Mouse (Mus musculus) cerebellum, adult 18-20 months (tissue): ENCODE results near the gene Aldh4a1.

Experiments used
- DNase-seq, 2 experiments: peaks; one replicate each; pipeline ENCODE4 v3.0.0; 2021

Aldh4a1 gene

DNA sequence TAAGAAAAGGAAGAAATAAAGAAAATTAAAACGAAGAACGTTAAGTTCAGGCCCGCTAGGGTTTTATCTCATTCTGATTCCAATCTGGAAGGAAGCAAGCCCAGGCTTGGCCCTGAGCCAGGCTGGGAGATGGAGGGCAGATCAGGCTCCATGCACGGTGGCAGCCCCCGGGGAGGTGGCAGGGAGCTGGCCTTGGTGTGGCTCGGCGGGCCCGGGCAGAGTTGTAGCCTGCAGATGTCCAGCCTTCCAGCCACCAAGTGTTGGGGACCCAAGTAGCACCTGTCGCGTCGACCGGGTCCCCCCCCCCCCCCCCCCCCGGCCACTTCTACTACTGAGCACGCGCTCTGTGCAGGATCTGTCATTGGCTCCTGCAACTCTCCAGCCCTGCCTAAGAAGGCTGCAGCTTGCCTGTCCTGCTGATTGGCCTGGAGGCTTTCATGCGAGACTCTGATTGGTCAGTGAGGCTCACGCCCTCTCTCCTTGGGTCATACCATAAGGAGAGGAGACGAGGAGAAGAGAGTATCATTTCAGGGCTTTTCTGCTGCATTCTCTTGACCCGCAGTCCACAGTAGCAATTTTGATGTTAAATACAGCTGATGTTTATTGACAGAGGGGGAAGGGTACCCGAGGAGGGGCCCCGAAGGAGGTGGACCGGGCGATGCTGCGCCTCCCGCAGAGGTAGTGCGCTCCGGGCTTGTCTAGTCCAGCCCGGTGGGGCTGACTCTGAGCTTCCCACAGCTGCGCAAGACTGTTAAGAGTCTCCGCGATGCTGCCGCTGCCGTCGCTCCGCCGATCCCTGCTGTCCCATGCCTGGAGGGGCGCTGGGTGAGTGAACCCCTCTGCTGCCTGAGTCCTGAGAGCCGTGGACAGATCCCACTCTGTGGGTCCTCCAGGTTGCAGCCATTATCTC is at the start of gene Aldh4a1:
Gene Aldh4a1 (plus strand): TSS at position 494 of the 910 bp plus-strand sequence.
- DNase-seq: peak; percentile 88 to 96

DNA sequence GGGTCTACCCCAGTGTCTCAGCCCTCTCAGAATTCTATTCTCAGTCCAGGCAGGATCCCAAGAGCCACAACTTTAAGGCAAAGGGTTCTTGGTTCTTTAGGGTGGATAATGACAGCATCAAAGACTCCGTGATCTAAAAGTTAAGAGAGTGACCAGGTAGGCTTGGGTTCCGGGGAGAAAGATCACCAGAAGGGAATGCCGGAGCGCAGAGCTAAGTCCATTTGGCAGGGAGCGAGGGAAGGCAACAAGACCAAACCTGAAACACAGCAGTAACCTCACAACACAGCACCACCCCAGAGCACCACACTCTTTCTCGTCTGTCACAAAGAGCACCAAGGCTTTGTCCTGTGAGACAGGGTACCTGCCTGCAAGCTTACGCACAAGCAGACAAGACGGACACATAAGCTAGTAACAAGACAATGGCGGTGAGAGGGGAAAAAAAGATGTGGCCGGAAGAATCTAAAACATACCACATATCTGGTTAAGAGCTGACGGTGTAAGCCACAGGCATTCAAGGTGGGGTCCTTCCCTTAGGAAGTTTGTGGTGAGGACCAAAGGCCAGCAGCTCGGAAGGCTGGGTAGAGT is 49.6 kb upstream of the Aldh4a1 start:
- peak in 1 of 2 experiments; percentile 21 for DNase-seq

DNA sequence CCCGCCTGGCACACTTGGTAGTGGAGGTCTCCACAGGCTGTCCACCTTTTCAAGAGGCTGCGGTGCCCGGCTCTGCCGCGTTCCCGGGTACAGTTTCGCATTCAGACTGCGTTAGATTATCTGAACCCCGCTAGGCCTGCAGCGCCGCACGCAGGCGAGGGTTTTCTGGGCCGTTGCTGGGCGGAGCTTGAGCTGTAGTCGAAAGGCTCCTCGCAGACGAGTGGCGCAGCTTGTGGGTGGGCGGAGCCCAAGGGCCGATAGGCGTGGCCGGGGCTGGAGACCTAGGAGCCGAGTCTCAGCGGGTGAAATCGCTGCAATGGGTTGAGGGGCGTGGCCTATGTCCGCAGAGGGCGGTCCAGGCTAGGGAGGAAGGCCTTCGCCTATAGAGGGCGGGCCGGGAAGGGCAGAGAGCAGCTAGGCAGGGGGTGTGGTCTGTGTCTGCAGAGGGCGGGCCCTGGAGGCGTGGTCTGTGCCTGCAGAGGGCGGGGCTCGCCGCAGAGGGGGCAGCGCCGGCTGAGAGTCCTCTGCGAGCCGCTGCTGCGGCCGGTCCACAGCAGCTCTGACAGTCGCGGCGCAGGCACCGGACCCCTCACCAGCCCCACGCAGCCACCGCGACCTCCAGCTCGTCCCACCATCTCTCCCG is 48.4 kb upstream of the Aldh4a1 start:
- peak; percentile 99 to 100 for DNase-seq

DNA sequence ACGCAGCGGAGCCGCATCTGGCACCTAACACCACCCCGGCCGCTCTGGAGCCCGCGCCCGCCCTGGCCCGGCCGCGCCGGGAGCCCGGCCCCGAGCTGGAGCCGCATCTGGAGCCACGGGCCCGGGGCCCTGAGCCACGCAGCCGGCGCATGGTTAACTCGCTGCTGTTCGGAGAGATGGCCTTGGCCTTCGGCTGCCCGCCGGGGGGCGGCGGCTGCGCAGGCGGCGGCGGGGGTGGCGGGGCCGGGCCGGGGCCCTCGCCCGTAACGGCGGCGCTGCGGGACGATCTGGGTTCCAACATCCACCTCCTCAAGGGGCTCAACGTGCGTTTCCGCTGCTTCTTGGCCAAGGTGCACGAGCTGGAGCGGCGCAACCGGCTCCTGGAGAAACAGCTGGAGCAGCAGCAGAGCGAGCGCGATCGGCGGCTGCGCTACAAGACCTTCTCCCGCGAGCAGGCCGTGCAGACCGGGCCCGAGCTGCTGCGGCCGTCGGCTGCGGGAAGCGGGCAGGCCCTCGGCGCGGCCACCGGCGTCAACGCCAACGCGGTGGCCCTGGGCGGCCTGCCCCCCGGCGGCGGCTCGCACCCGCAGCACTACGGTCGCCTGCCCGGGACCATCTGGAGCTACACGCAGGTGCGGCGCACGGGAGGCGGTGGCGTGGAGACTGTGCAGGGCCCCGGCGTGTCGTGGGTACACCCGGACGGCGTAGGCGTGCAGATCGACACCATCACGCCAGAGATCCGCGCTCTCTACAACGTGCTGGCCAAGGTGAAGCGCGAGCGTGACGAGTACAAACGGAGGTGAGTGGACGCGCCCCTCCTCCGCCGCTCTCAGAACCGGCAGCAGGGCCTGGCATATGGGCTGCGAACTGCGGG is 47.6 kb upstream of the Aldh4a1 start:
- peak; percentile 80 to 82 for DNase-seq

DNA sequence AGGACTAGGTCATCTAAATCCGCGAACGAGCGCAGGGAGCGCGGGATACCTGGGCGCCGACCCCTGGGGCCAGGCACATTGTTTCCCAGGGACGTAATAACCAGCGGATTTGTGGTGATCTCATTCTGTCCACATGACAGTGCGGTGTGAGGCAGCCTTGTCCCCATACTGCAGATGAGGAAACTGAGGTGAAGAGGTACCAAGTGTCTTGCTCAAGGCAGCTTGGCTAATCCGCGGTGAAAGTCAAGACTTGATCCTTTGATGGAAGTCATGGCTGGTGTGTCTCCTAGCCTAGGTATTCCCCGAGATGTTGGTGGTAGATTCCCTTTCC is 47.0 kb upstream of the Aldh4a1 start:
- no peak for DNase-seq

DNA sequence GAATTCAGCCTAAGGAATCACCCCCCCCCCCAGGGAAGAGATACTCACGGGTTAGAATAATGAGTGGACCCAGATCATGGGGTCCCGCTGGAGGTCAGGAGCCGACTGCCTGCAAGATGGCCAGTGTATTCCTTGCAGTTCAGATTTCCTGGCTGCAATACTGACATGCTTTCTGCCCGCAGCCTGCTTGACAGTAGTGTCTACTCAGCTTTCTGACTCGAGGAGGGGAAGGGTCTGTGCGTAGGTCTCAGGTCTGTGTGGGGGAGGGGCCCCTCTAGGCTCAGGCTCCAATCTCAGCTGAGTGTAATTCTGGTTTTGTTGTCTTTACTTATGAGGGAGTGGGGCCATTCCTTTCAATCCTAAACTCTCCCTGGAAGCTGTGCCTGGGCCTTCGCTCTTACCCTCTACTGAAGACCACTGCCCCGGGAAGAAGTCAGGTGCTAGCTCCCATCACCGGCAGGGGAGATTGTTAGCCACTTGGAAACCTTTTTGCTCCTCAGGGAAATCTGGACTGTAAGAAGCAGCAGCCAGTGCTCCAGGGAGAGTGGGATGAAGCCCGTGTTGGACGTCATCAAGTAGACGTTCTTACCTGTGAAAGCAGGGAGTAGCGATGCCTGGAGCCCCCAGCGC is 46.3 kb upstream of the Aldh4a1 start:
- DNase-seq: peak; percentile 28 to 51

DNA sequence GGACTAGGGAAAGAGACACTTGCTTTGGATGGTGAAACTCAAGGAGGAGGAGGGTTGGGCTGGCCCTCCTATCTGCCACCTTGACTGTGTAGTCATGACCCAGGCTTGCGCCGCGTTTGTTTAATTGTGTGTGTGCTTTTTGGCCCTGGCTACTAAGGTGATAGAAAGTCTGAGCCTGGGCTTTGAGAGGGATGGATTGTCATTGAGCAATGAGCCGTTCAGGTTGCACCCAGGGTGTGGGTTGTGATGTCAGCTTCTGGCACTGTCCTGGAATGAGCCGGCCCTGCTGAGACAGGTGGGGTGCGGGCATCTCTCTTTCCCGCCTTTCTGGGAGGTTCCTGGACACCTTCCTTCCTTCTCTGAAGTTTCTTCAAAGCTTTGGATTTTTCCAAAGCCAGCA is 45.7 kb upstream of the Aldh4a1 start:
- DNase-seq: peak; percentile 58 to 67

- no peak for DNase-seq
These were observed 44.3 kb upstream of the Aldh4a1 start for GRCm38 (mm10) chr4:139578389-139578788.

GRCm38 (mm10) chr4:139579003-139579402 is 43.7 kb upstream of the Aldh4a1 start:
- DNase-seq: peak; percentile 14 to 19

GRCm38 (mm10) chr4:139579466-139579865 is 43.2 kb upstream of the Aldh4a1 start:
- peak in 1 of 2 experiments; percentile 16 for DNase-seq

- DNase-seq: peak; percentile 22 to 34
These were observed 41.9 kb upstream of the Aldh4a1 start for GRCm38 (mm10) chr4:139580663-139581336.

DNA sequence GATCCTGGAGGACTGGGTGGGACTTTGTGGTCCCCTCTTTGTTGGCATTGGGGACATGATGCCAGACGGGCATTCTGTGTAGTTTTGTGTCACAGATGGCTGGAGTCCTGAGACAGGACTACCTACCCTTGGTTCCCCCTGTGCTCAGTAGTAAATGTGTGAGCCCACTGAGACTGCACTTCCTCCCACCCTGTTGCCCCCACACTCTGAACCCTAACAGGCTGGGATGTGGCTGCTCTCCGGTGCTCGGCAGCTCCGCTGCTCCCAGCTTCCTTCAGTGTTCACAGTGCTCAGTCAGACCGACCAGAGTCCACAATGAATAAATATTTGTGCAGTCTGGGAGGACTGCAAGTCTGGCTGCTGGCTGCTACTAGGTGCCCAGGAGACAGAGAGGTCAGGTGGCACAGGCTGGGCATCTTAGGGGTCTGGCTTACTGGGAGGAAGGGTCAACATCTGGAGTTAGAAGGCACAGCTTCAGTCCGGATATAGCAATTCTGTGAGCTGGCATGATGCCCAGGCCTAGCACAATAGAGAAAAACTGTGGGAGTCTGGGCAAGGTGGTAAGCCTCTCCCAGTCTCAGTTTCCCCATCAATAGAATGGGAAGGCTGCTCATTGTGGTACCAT is 41.1 kb upstream of the Aldh4a1 start:
- peak in 1 of 2 experiments; percentile 53 for DNase-seq

DNA sequence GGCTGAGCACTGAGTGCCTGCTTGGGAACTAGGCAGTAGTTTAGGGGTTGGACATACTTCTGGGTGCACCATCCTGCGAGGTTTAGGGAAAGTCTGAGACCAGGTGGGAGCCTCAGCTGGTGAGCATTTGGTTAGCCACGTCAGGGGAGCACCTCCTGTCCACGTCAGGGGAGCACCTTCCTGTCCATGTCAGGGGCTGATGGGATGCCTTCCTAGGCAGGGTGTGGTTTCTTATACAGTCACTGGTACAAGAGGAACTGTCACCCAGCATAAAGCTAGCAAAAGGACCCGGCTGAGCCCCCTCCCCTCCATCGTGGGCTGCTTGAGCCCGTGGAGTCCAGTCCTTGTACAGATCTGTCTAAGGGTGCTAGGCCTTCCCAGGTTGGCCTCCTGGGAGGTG is 40.3 kb upstream of the Aldh4a1 start:
- DNase-seq: peak in 1 of 2 experiments; percentile 32

GRCm38 (mm10) chr4:139582903-139583302 is 39.8 kb upstream of the Aldh4a1 start:
- no peak for DNase-seq

DNA sequence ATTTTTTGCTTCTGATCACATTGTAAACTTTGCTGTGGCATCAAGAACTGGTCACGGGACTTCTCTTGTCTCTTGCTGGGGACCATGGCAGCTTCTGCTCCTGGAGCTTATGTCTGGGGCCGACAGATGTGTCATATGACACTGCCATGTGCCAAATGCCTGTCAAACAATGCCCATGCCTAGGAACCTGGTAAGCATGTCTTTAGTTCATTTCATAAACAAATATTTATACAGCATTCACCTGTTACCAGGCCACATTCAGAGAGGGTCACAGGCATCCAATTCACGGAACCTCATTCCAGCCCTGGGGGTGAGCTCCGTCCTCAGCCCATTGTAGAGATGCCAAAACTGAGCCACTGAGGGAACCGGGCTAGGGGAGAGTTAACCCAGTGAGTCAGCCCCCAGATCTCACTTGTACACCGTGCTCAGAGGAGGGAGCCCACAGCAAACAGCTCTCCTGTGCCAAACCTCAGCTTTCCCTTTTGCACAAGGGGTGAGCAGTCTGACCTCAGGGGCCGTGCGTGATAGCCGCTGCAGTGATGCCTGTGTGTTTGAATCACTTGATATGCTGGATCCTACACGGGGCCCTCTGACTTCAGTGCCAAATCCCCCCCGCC is 38.9 kb upstream of the Aldh4a1 start:
- peak in 1 of 2 experiments; percentile 26 for DNase-seq

DNA sequence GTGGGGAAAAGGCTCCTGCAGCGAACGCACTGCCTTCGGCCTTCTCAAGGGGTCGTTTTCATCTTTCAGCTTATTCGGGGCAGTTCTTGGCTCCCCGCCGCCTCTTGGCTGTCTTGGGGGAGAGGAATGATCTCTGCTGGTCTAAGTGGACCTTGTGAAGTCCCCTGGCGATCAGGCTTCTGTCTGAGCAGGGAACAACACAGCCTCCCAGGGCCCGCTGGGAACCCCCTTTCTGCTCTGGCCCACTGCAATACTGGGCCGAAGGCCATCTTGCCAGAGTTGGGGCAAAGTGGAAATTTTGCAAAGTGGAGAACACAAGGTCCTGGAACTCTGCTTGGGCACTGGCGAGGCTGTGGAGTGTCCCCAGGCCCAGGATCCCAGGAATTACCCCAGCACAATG is 38.0 kb upstream of the Aldh4a1 start:
- peak; percentile 16 to 40 for DNase-seq

DNA sequence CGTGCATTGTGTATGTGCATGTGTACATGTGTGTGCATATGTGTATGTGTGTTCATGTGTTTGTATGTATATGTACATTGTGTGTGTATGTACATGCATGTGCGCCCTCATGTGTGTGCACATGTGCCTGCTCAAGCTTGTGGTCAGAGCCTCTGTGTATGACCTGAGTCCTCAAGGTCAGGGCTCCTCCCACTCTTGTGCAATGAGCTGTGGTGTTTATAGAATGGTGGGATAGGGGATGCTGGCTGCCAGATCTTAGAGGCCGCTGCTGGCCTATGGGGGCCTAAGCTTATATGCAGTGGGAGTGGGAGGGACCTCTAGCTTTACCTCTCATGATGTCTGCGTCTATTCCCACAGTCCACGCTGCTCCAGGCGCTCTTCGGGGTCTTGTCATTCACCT is 37.0 kb upstream of the Aldh4a1 start:
- peak in 1 of 2 experiments; percentile 13 for DNase-seq

DNA sequence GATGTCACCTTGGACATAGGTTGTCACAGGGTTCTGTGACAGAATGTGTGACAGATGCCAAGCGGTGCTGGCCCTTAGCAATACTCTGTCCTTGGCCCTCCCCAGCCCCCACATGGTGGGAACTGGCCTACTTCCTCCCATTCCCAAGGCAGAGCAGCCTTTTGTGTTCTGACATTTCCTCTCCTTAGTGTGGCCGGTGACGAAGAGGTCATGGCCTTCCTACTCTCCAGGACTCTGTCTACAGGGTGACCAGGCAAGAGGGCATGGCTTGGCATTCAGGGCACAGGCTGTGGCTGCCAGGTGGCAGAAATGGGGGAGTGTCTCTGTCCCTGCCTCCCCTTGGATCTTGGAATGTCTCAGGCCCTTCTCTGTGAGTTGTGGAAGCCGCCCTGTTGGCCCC is 35.3 kb upstream of the Aldh4a1 start:
- DNase-seq: peak; percentile 44 to 59

DNA sequence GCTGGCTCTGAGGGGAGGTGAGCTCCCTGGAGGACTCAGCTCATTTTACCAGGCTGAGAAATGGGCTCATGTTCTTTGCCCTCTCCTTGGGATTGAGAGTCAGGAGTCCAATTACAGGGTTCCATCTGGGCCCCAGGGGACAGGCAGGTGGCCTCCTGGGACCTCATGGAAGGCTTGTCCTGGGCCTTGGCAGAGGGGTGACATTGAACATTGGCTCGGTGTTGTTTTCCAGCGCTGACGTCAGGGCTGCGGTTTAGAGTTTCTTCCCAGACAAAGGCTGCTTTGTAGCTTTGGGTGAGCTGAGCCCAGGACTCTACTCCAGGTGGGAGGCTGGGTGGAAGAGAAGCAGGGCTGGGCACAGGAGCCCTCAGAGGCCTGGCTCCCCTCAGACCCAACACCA is 34.9 kb upstream of the Aldh4a1 start:
- peak in 1 of 2 experiments; percentile 31 for DNase-seq

DNA sequence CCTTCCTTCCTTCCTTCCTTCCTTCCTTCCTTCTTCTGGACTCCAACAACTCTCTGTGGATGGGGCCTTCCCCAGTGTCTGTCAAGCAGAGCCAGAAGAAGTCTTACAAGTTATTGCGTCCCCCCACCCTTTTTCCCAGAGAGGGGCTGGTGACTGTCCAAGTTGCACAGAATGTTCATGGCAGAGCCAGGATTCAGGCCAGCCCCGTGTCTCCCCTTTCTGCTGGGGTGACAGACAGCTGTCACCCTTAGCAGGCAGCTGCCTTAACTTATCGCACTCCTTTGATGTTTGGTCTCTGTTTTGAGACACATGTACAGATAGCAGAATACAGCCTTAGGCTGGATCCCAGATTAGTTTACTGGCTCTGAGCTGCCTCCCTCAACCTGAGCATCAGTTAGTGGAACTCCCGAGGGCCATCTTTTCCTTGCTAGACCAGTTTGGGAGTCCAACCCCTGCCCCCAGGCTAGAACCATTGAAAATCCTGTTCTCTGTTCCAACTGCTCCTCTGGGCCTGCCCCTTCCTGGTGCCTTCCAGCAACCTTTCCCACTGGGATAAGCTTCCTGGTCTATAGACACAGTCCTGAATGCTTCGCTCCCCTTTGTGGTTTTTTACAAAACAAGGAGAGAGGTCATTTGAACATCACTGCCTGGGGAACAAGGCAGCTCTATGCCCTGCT is 33.2 kb upstream of the Aldh4a1 start:
- DNase-seq: peak in 1 of 2 experiments; percentile 32
